Mouse (Mus musculus): ENCODE measurements around the gene Ccnb1ip1. TPM values are rescaled to one million over a fixed set of nuclear protein-coding genes. Genes with fewer than 3 reads are reported as not detected.
A peak's percentile ranks its signal among the peaks of the same experiment; 100 is the strongest.

Ccnb1ip1 gene
- polyA plus RNA-seq, 1 experiment, result not detected

- Histone ChIP-seq H3K4me3 (ENCODE audit: insufficient read depth, low read length) (peak within 1 kb of the TSS; percentile 98), H3K4me1 (ENCODE audit: control insufficient read depth, insufficient read depth, low read length) (no peaks in the 10 kb centered on the region; the same call in 1 of the 2 replicates), H3K27ac (ENCODE audit: insufficient read depth, low read length) (no peak within 1 kb of the TSS)
- TF ChIP-seq CTCF (IDR thresholded peaks at IDR 0.05; ENCODE audit: borderline replicate concordance, insufficient read depth, low read length) (peak; percentile 71), POLR2A (IDR thresholded peaks at IDR 0.05; ENCODE audit: low read depth, low read length) (peak; percentile 84)
Observed at GRCm38 (mm10) chr14:50785251-50785637, 22.3 kb downstream of the Ccnb1ip1 start, which contains the start of gene Ttc5. TSS of gene Ttc5 (minus strand) at chr14:50785519.

- no peak overlapping the region for H3K27ac ChIP-seq (ENCODE audit: insufficient read depth, low read length)
- no peak for TF ChIP-seq CTCF (IDR thresholded peaks at IDR 0.05; ENCODE audit: borderline replicate concordance, insufficient read depth, low read length)
- TF ChIP-seq POLR2A (IDR thresholded peaks at IDR 0.05; ENCODE audit: low read depth, low read length), result no peak
- no peaks in the 10 kb centered on the region; the same call in 1 of the 2 replicates for H3K4me1 ChIP-seq (ENCODE audit: control insufficient read depth, insufficient read depth, low read length)
- H3K4me3 ChIP-seq (ENCODE audit: insufficient read depth, low read length), result peak overlapping the region; percentile 98
Observed at GRCm38 (mm10) chr14:50784391-50785250, 22.9 kb downstream of the Ccnb1ip1 start.

GRCm38 (mm10) chr14:50782166-50782565 is 25.4 kb downstream of the Ccnb1ip1 start:
- TF ChIP-seq POLR2A (IDR thresholded peaks at IDR 0.05; ENCODE audit: low read depth, low read length) (no peak), CTCF (IDR thresholded peaks at IDR 0.05; ENCODE audit: borderline replicate concordance, insufficient read depth, low read length) (no peak)
- Histone ChIP-seq H3K4me3 (ENCODE audit: insufficient read depth, low read length) (no peak overlapping the region), H3K27ac (ENCODE audit: insufficient read depth, low read length) (no peak overlapping the region), H3K4me1 (ENCODE audit: control insufficient read depth, insufficient read depth, low read length) (no peaks in the 10 kb centered on the region; the same call in 1 of the 2 replicates)

- Histone ChIP-seq H3K4me3 (ENCODE audit: insufficient read depth, low read length) (no peak overlapping the region), H3K27ac (ENCODE audit: insufficient read depth, low read length) (no peak overlapping the region), H3K4me1 (ENCODE audit: control insufficient read depth, insufficient read depth, low read length) (no peaks in the 10 kb centered on the region)
- TF ChIP-seq POLR2A (IDR thresholded peaks at IDR 0.05; ENCODE audit: low read depth, low read length) (no peak), CTCF (IDR thresholded peaks at IDR 0.05; ENCODE audit: borderline replicate concordance, insufficient read depth, low read length) (no peak)
Observed at GRCm38 (mm10) chr14:50771342-50771741, 36.2 kb downstream of the Ccnb1ip1 start.

GRCm38 (mm10) chr14:50765736-50766135 is 41.8 kb downstream of the Ccnb1ip1 start:
- Histone ChIP-seq H3K27ac (ENCODE audit: insufficient read depth, low read length) (no peak overlapping the region), H3K4me1 (ENCODE audit: control insufficient read depth, insufficient read depth, low read length) (no peaks in the 10 kb centered on the region), H3K4me3 (ENCODE audit: insufficient read depth, low read length) (no peak overlapping the region)
- TF ChIP-seq CTCF (IDR thresholded peaks at IDR 0.05; ENCODE audit: borderline replicate concordance, insufficient read depth, low read length) (no peak), POLR2A (IDR thresholded peaks at IDR 0.05; ENCODE audit: low read depth, low read length) (no peak)

- H3K4me1 ChIP-seq (ENCODE audit: control insufficient read depth, insufficient read depth, low read length), result no peaks in the 10 kb centered on the region
- no peak overlapping the region for H3K4me3 ChIP-seq (ENCODE audit: insufficient read depth, low read length)
Observed at GRCm38 (mm10) chr14:50758416-50759085, 49.0 kb downstream of the Ccnb1ip1 start.

GRCm38 (mm10) chr14:50744994-50745393 is 62.5 kb downstream of the Ccnb1ip1 start, which contains the start of gene Olfr749:
TSS of gene Olfr749 (minus strand) at chr14:50745094.
- TF ChIP-seq POLR2A (IDR thresholded peaks at IDR 0.05; ENCODE audit: low read depth, low read length), result no peak
- TF ChIP-seq CTCF (IDR thresholded peaks at IDR 0.05; ENCODE audit: borderline replicate concordance, insufficient read depth, low read length), result no peak
- Histone ChIP-seq H3K27ac (ENCODE audit: insufficient read depth, low read length) (no peak within 1 kb of the TSS), H3K4me1 (ENCODE audit: control insufficient read depth, insufficient read depth, low read length) (no peaks in the 10 kb centered on the region), H3K4me3 (ENCODE audit: insufficient read depth, low read length) (no peak within 1 kb of the TSS)

More at GRCm38 (mm10) chr14:50758416-50759085, 49.0 kb downstream of the Ccnb1ip1 start:
- TF ChIP-seq POLR2A (IDR thresholded peaks at IDR 0.05; ENCODE audit: low read depth, low read length) (no peak), CTCF (IDR thresholded peaks at IDR 0.05; ENCODE audit: borderline replicate concordance, insufficient read depth, low read length) (no peak)
- H3K27ac ChIP-seq (ENCODE audit: insufficient read depth, low read length), result no peak overlapping the region

GRCm38 (mm10) chr14:50741584-50741983 is 65.9 kb downstream of the Ccnb1ip1 start:
- TF ChIP-seq CTCF (IDR thresholded peaks at IDR 0.05; ENCODE audit: borderline replicate concordance, insufficient read depth, low read length) (no peak), POLR2A (IDR thresholded peaks at IDR 0.05; ENCODE audit: low read depth, low read length) (no peak)
- Histone ChIP-seq H3K4me1 (ENCODE audit: control insufficient read depth, insufficient read depth, low read length) (no peaks in the 10 kb centered on the region), H3K27ac (ENCODE audit: insufficient read depth, low read length) (no peak overlapping the region)

GRCm38 (mm10) chr14:50740334-50740733 is 67.2 kb downstream of the Ccnb1ip1 start:
- H3K4me1 ChIP-seq (ENCODE audit: control insufficient read depth, insufficient read depth, low read length), result no peaks in the 10 kb centered on the region
- H3K27ac ChIP-seq (ENCODE audit: insufficient read depth, low read length), result no peak overlapping the region
- no peak for TF ChIP-seq POLR2A (IDR thresholded peaks at IDR 0.05; ENCODE audit: low read depth, low read length)
- no peak for TF ChIP-seq CTCF (IDR thresholded peaks at IDR 0.05; ENCODE audit: borderline replicate concordance, insufficient read depth, low read length)
- no peak overlapping the region for H3K4me3 ChIP-seq (ENCODE audit: insufficient read depth, low read length)

More at GRCm38 (mm10) chr14:50741584-50741983, 65.9 kb downstream of the Ccnb1ip1 start:
- no peak overlapping the region for H3K4me3 ChIP-seq (ENCODE audit: insufficient read depth, low read length)

Other genes starting within 250 kb of the Ccnb1ip1 start
- not detected in 2 replicates for gene Olfr744, start 192.9 kb downstream of the Ccnb1ip1 start, polyA plus RNA-seq (2011; ENCODE audit: insufficient read length, low read depth, missing spikeins)
- gene Olfr745, start 168.3 kb downstream of the Ccnb1ip1 start, polyA plus RNA-seq (2011; ENCODE audit: insufficient read length, low read depth, missing spikeins), result not detected in 2 replicates
- not detected in 2 replicates for gene Olfr746, start 160.6 kb downstream of the Ccnb1ip1 start, polyA plus RNA-seq (2011; ENCODE audit: insufficient read length, low read depth, missing spikeins)
- gene Olfr747, start 114.5 kb downstream of the Ccnb1ip1 start, polyA plus RNA-seq (2011; ENCODE audit: insufficient read length, low read depth, missing spikeins), result not detected in 2 replicates
- gene Olfr748, start 100.4 kb downstream of the Ccnb1ip1 start, polyA plus RNA-seq (2011; ENCODE audit: insufficient read length, low read depth, missing spikeins), result not detected in 2 replicates
- gene Olfr749, start 62.6 kb downstream of the Ccnb1ip1 start, polyA plus RNA-seq (2011; ENCODE audit: insufficient read length, low read depth, missing spikeins), result not detected in 2 replicates
- gene Ttc5, start 22.2 kb downstream of the Ccnb1ip1 start, polyA plus RNA-seq (2011; ENCODE audit: insufficient read length, low read depth, missing spikeins), result 30.4 and 30.5 TPM in 2 replicates
- gene Parp2, start 109 bp upstream of the Ccnb1ip1 start, polyA plus RNA-seq (2011; ENCODE audit: insufficient read length, low read depth, missing spikeins), result 31.2 and 43.4 TPM in 2 replicates
- 26.1 and 30.5 TPM in 2 replicates for gene Tep1, start 62.8 kb upstream of the Ccnb1ip1 start, polyA plus RNA-seq (2011; ENCODE audit: insufficient read length, low read depth, missing spikeins)
- 0.47 and 0.65 TPM in 2 replicates for gene Klhl33, start 89.8 kb upstream of the Ccnb1ip1 start, polyA plus RNA-seq (2011; ENCODE audit: insufficient read length, low read depth, missing spikeins)
- 30.5 and 38.8 TPM in 2 replicates for gene Osgep, start 117.2 kb upstream of the Ccnb1ip1 start, polyA plus RNA-seq (2011; ENCODE audit: insufficient read length, low read depth, missing spikeins)
- gene Apex1, start 117.2 kb upstream of the Ccnb1ip1 start, polyA plus RNA-seq (2011; ENCODE audit: insufficient read length, low read depth, missing spikeins), result 62.4 and 68.1 TPM in 2 replicates
- 66.4 and 69.5 TPM in 2 replicates for gene Pip4p1, start 123.1 kb upstream of the Ccnb1ip1 start, polyA plus RNA-seq (2011; ENCODE audit: insufficient read length, low read depth, missing spikeins)
- gene Pnp, start 123.3 kb upstream of the Ccnb1ip1 start, polyA plus RNA-seq (2011; ENCODE audit: insufficient read length, low read depth, missing spikeins), result 64.5 and 79.4 TPM in 2 replicates
- 22.3 and 51.1 TPM in 2 replicates for gene Gm49342, start 136.8 kb upstream of the Ccnb1ip1 start, polyA plus RNA-seq (2011; ENCODE audit: insufficient read length, low read depth, missing spikeins)
- 0.49 and 0.70 TPM in 2 replicates for gene Pnp2, start 148.3 kb upstream of the Ccnb1ip1 start, polyA plus RNA-seq (2011; ENCODE audit: insufficient read length, low read depth, missing spikeins)
- 0.68 and 0.87 TPM in 2 replicates for gene Rnase10, start 200.0 kb upstream of the Ccnb1ip1 start, polyA plus RNA-seq (2011; ENCODE audit: insufficient read length, low read depth, missing spikeins)
- gene Rnase9, start 234.1 kb upstream of the Ccnb1ip1 start, polyA plus RNA-seq (2011; ENCODE audit: insufficient read length, low read depth, missing spikeins), result not detected in 2 replicates
- not detected in 2 replicates for gene Rnase11, start 242.4 kb upstream of the Ccnb1ip1 start, polyA plus RNA-seq (2011; ENCODE audit: insufficient read length, low read depth, missing spikeins)
- not detected in 2 replicates for gene Rnase12, start 249.9 kb upstream of the Ccnb1ip1 start, polyA plus RNA-seq (2011; ENCODE audit: insufficient read length, low read depth, missing spikeins)

All from embryonic fibroblast, embryonic 13.5 days (primary cell).